Mouse (Mus musculus): Measurements from ENCODE around the gene Dbt. TPM values are rescaled to one million over a fixed set of nuclear protein-coding genes. Genes with fewer than 3 reads are reported as not detected.

Gene Dbt
- polyA plus RNA-seq, 1 experiment from 2014 or later, result 4.4 TPM

DNA sequence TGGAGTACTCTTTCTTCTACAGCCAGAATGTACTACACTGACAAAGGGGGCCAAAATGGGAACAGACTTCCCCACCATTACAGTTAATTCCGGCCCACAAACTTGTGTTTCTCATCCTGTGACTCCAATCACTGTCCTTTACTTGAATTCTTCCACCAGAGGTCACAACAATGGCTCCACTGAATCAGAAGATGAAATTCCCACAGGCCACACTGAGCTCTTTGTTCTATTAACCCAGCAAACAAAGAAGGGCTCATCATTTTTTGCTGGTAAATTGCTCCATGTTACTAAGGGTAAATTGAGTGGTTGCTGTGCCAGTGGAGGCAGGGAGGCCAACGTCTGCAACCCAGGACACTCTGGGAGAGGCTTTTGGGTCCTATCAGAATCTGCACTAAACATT lies 32.8 kb upstream of the Dbt start:
- H3K9ac ChIP-seq (ENCODE audit: low read depth, low read length), result no peak overlapping the region
- WGBS, result 80% methylated on average over 2 of the region's 2 CpGs
- H3K4me3 ChIP-seq (ENCODE audit: low read depth, low read length), result no peak overlapping the region
- no peak overlapping the region for H3K4me2 ChIP-seq (replicated peaks; ENCODE audit: low read depth)
- H3K4me1 ChIP-seq (replicated peaks; ENCODE audit: control insufficient read depth, insufficient read depth, low read length), result no peaks in the 10 kb centered on the region
- no peak for ATAC-seq
- no peak overlapping the region for H3K27ac ChIP-seq (ENCODE audit: low read depth, low read length)
- no peak for TF ChIP-seq CTCF (IDR thresholded peaks at IDR 0.05; ENCODE audit: low read depth)
- no peaks in the 10 kb centered on the region for H3K27me3 ChIP-seq (replicated peaks; ENCODE audit: control insufficient read depth, insufficient read depth, low read length)
- no peaks in the 10 kb centered on the region for H3K36me3 ChIP-seq (ENCODE audit: control insufficient read depth, insufficient read depth)
- H3K9me3 ChIP-seq (ENCODE audit: control insufficient read depth), result no peaks in the 10 kb centered on the region

- no peak overlapping the region for H3K9ac ChIP-seq (ENCODE audit: low read depth, low read length)
- no peaks in the 10 kb centered on the region for H3K36me3 ChIP-seq (ENCODE audit: control insufficient read depth, insufficient read depth)
- no peak overlapping the region for H3K27ac ChIP-seq (ENCODE audit: low read depth, low read length)
- WGBS, result 21% methylated on average over 5 of the region's 5 CpGs
- H3K4me3 ChIP-seq (ENCODE audit: low read depth, low read length), result no peak overlapping the region
- ATAC-seq, result peak; percentile 22; the same call in 1 of the 2 replicates
- TF ChIP-seq CTCF (IDR thresholded peaks at IDR 0.05; ENCODE audit: low read depth), result no peak
- H3K4me2 ChIP-seq (replicated peaks; ENCODE audit: low read depth), result peak overlapping the region; percentile 44; the same call in 1 of the 2 replicates
- no peaks in the 10 kb centered on the region for H3K9me3 ChIP-seq (ENCODE audit: control insufficient read depth)
- H3K27me3 ChIP-seq (replicated peaks; ENCODE audit: control insufficient read depth, insufficient read depth, low read length), result no peaks in the 10 kb centered on the region
- H3K4me1 ChIP-seq (replicated peaks; ENCODE audit: control insufficient read depth, insufficient read depth, low read length), result no peaks in the 10 kb centered on the region
These were observed 31.9 kb upstream of the Dbt start for GRCm38 (mm10) chr3:116480937-116481336.

GRCm38 (mm10) chr3:116482724-116483123 lies 30.1 kb upstream of the Dbt start:
- H3K27ac ChIP-seq (ENCODE audit: low read depth, low read length), result no peak overlapping the region
- H3K4me3 ChIP-seq (ENCODE audit: low read depth, low read length), result no peak overlapping the region
- no peaks in the 10 kb centered on the region for H3K4me1 ChIP-seq (replicated peaks; ENCODE audit: control insufficient read depth, insufficient read depth, low read length)
- TF ChIP-seq CTCF (IDR thresholded peaks at IDR 0.05; ENCODE audit: low read depth), result no peak
- H3K9me3 ChIP-seq (ENCODE audit: control insufficient read depth), result no peaks in the 10 kb centered on the region
- WGBS, result 81% methylated on average over 3 of the region's 3 CpGs
- no peak for ATAC-seq
- no peaks in the 10 kb centered on the region for H3K27me3 ChIP-seq (replicated peaks; ENCODE audit: control insufficient read depth, insufficient read depth, low read length)
- no peak overlapping the region for H3K4me2 ChIP-seq (replicated peaks; ENCODE audit: low read depth)
- no peak overlapping the region for H3K9ac ChIP-seq (ENCODE audit: low read depth, low read length)
- H3K36me3 ChIP-seq (ENCODE audit: control insufficient read depth, insufficient read depth), result peaks cover 5% of the 10 kb centered on the region; the same call in 1 of the 2 replicates

- Histone ChIP-seq H3K4me3 (ENCODE audit: low read depth, low read length) (no peak overlapping the region), H3K27me3 (replicated peaks; ENCODE audit: control insufficient read depth, insufficient read depth, low read length) (no peaks in the 10 kb centered on the region), H3K9me3 (ENCODE audit: control insufficient read depth) (no peaks in the 10 kb centered on the region), H3K27ac (ENCODE audit: low read depth, low read length) (no peak overlapping the region), H3K4me1 (replicated peaks; ENCODE audit: control insufficient read depth, insufficient read depth, low read length) (no peaks in the 10 kb centered on the region), H3K4me2 (replicated peaks; ENCODE audit: low read depth) (no peak overlapping the region), H3K36me3 (ENCODE audit: control insufficient read depth, insufficient read depth) (peaks cover 10% of the 10 kb centered on the region), H3K9ac (ENCODE audit: low read depth, low read length) (no peak overlapping the region)
- TF ChIP-seq CTCF (IDR thresholded peaks at IDR 0.05; ENCODE audit: low read depth), result no peak
- 72% methylated on average over 4 of the region's 4 CpGs for WGBS
- no peak for ATAC-seq
These were observed 29.6 kb upstream of the Dbt start for GRCm38 (mm10) chr3:116483271-116483670.

DNA sequence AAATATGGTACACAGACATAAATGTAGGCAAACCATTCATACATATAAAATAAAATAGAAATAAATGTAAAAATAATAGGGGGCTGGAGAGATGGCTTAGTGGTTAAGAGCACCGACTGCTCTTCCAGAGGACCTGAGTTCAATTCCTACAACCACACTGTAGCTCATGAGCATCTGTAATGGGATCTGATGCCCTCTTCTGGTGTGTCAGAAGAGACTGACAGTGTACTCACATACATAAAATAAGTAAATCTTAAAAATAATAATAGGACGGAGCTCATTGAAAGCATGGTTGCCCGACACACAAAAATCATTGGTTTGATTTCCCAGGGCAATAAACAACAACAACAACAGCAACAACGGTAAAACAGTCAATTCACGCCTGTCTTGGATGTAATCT lies 21.9 kb upstream of the Dbt start:
- no peaks in the 10 kb centered on the region for H3K27me3 ChIP-seq (replicated peaks; ENCODE audit: control insufficient read depth, insufficient read depth, low read length)
- no peaks in the 10 kb centered on the region for H3K4me1 ChIP-seq (replicated peaks; ENCODE audit: control insufficient read depth, insufficient read depth, low read length)
- H3K9me3 ChIP-seq (ENCODE audit: control insufficient read depth), result no peaks in the 10 kb centered on the region
- H3K36me3 ChIP-seq (ENCODE audit: control insufficient read depth, insufficient read depth), result peaks cover 64% of the 10 kb centered on the region
- H3K4me2 ChIP-seq (replicated peaks; ENCODE audit: low read depth), result no peak overlapping the region
- H3K27ac ChIP-seq (ENCODE audit: low read depth, low read length), result no peak overlapping the region; the same call in 1 of the 2 replicates
- peak; percentile 31; the same call in 1 of the 2 replicates for TF ChIP-seq CTCF (IDR thresholded peaks at IDR 0.05; ENCODE audit: low read depth)
- H3K9ac ChIP-seq (ENCODE audit: low read depth, low read length), result no peak overlapping the region
- H3K4me3 ChIP-seq (ENCODE audit: low read depth, low read length), result no peak overlapping the region
- WGBS, result 95% methylated on average over 5 of the region's 5 CpGs
- ATAC-seq, result no peak

- no peaks in the 10 kb centered on the region for H3K9me3 ChIP-seq (ENCODE audit: control insufficient read depth)
- H3K27ac ChIP-seq (ENCODE audit: low read depth, low read length), result peak overlapping the region; percentile 30; the same call in 1 of the 2 replicates
- no peak overlapping the region for H3K4me2 ChIP-seq (replicated peaks; ENCODE audit: low read depth)
- no peak overlapping the region for H3K9ac ChIP-seq (ENCODE audit: low read depth, low read length)
- 42% methylated on average over 1 of the region's 1 CpGs for WGBS
- H3K27me3 ChIP-seq (replicated peaks; ENCODE audit: control insufficient read depth, insufficient read depth, low read length), result no peaks in the 10 kb centered on the region
- no peaks in the 10 kb centered on the region for H3K4me1 ChIP-seq (replicated peaks; ENCODE audit: control insufficient read depth, insufficient read depth, low read length)
- H3K36me3 ChIP-seq (ENCODE audit: control insufficient read depth, insufficient read depth), result peaks cover 66% of the 10 kb centered on the region
- no peak for TF ChIP-seq CTCF (IDR thresholded peaks at IDR 0.05; ENCODE audit: low read depth)
- peak; percentile 79 for ATAC-seq
- H3K4me3 ChIP-seq (ENCODE audit: low read depth, low read length), result no peak overlapping the region
These were observed 20.9 kb upstream of the Dbt start for GRCm38 (mm10) chr3:116491923-116492454.

All from intestine, postnatal 0 days (tissue).